Mouse (Mus musculus): ENCODE results near the gene Kat14.
"Not testable (repeated sequence)": the region's sequence is repeated elsewhere in the genome, so short reads cannot be mapped to it uniquely, and the experiment has no call there.

- not testable (repeated sequence) for TF ChIP-seq GATA1, TAL1 (IDR thresholded peaks at IDR 0.05; ENCODE audit: low read length)
Measured at GRCm38 (mm10) chr2:144338149-144338548, 30.6 kb upstream of the Kat14 start.
